Mouse (Mus musculus) C2C12 (cell line): ENCODE measurements around the gene Rho. TPM values are rescaled to one million over a fixed set of nuclear protein-coding genes. Genes with fewer than 3 reads are reported as not detected.
A peak's percentile ranks its signal among the peaks of the same experiment; 100 is the strongest.

ENCODE experiments used
- H3K27me3 ChIP-seq: one replicate; pipeline ENCODE4 v1.6.1; 2011; ENCODE audit not compliant: control insufficient read depth, insufficient read depth, insufficient read length
- H3K36me3 ChIP-seq: one replicate; pipeline ENCODE4 v1.6.1; 2011; ENCODE audit not compliant: control insufficient read depth, insufficient read depth
- H3K4me3 ChIP-seq: one replicate; pipeline ENCODE4 v1.5.1; 2011; ENCODE audit warnings: mild to moderate bottlenecking, control low read depth; ENCODE audit not compliant: poor library complexity, insufficient read depth, severe bottlenecking
- H3K79me2 ChIP-seq: one replicate; pipeline ENCODE4 v1.6.1; 2011; ENCODE audit not compliant: control insufficient read depth, insufficient read depth
- H3K79me3 ChIP-seq: one replicate; pipeline ENCODE4 v1.6.1; 2011; ENCODE audit warnings: low read depth, control low read depth
- H3ac ChIP-seq: one replicate; pipeline ENCODE3; 2011; ENCODE audit warnings: low read depth; ENCODE audit not compliant: control insufficient read depth, insufficient read length
- CEBPB ChIP-seq: IDR thresholded peaks from one replicate; pipeline ENCODE4 v1.6.1; 2011; ENCODE audit warnings: low read depth, mild to moderate bottlenecking, control low read depth, moderate library complexity
- CTCF ChIP-seq: IDR thresholded peaks from one replicate; pipeline ENCODE4 v1.5.1; 2011; ENCODE audit not compliant: control insufficient read depth, insufficient read depth, insufficient read length
- FOSL1 ChIP-seq: IDR thresholded peaks from one replicate; pipeline ENCODE4 v1.8.0; 2011; ENCODE audit warnings: mild to moderate bottlenecking, low read length; ENCODE audit not compliant: poor library complexity, insufficient read depth, severe bottlenecking
- MAX ChIP-seq: IDR thresholded peaks from one replicate; pipeline ENCODE4 v1.6.1; 2011; ENCODE audit warnings: mild to moderate bottlenecking, control low read depth
- MYOD1 ChIP-seq: IDR thresholded peaks from one replicate; pipeline ENCODE4 v1.6.1; 2011; ENCODE audit warnings: low read depth; ENCODE audit not compliant: control insufficient read depth, insufficient read length
- MYOG ChIP-seq: IDR thresholded peaks from one replicate; pipeline ENCODE4 v1.6.1; 2011; ENCODE audit not compliant: control insufficient read depth, insufficient read length; ENCODE audit errors: extremely low read depth
- USF1 ChIP-seq: IDR thresholded peaks from one replicate; pipeline ENCODE4 v1.6.1; 2011; ENCODE audit warnings: low read depth, mild to moderate bottlenecking, control low read depth, moderate library complexity
- polyA plus RNA-seq: library from polyadenylated mRNA; unstranded; fragments of >200 nt; fragmentation: generic; extraction: Trizol; gene quantifications from one replicate; pipeline ENCODE4 v1.2.1, GENCODE M21; 2012; ENCODE audit warnings: missing spikeins

The Rho gene
- polyA plus RNA-seq, 1 experiment: 0.01 TPM

DNA sequence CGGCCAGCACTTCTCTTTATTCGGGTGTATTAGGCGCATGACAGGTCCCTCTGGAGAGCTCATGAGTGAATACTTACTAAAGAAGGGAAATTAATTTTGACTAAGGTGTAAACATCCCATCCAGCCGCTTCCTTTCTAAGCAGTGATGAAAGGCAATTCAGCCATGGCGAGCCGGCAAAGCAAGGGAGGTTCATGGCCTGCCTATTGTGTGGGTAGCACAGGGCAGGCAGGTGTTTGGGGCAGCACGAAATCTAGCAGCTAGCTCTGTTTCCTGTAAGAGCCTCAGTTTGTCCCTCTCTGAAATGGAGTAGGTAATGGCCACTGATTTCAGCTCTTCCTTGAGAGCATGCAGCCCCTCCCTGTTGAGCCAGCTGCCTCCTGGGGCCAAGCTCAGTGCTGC is 53.0 kb downstream of the Rho start:
- no peak overlapping the region for H3ac ChIP-seq
- peaks cover 5% of the 10 kb centered on the region for H3K79me3 ChIP-seq
- TF ChIP-seq FOSL1: no peak
- no peak for TF ChIP-seq MYOG
- TF ChIP-seq CEBPB: no peak
- TF ChIP-seq CTCF: no peak
- no peak for TF ChIP-seq MYOD1
- TF ChIP-seq USF1: no peak
- TF ChIP-seq MAX: no peak
- no peaks in the 10 kb centered on the region for H3K27me3 ChIP-seq
- H3K4me3 ChIP-seq: no peak overlapping the region
- H3K36me3 ChIP-seq: no peaks in the 10 kb centered on the region
- H3K79me2 ChIP-seq: peaks cover 18% of the 10 kb centered on the region

GRCm38 (mm10) chr6:115985622-115986021 is 54.1 kb downstream of the Rho start:
- no peak overlapping the region for H3ac ChIP-seq
- H3K79me3 ChIP-seq: peaks cover 7% of the 10 kb centered on the region
- H3K27me3 ChIP-seq: no peaks in the 10 kb centered on the region
- peaks cover 21% of the 10 kb centered on the region for H3K79me2 ChIP-seq
- TF ChIP-seq MAX (no peak), CEBPB (no peak), FOSL1 (no peak), USF1 (no peak), MYOG (no peak), CTCF (no peak), MYOD1 (no peak)
- no peaks in the 10 kb centered on the region for H3K36me3 ChIP-seq
- no peak overlapping the region for H3K4me3 ChIP-seq

GRCm38 (mm10) chr6:115986472-115987095 is 55.0 kb downstream of the Rho start:
- Histone ChIP-seq H3K36me3 (no peaks in the 10 kb centered on the region), H3K27me3 (no peaks in the 10 kb centered on the region), H3K79me2 (peaks cover 31% of the 10 kb centered on the region), H3K79me3 (peaks cover 7% of the 10 kb centered on the region), H3K4me3 (no peak overlapping the region), H3ac (peak overlapping the region; percentile 28)
- TF ChIP-seq FOSL1 (no peak), MAX (no peak), CTCF (no peak), MYOD1 (peak; percentile 44), CEBPB (no peak), USF1 (no peak)

GRCm38 (mm10) chr6:115987096-115987747 is 55.7 kb downstream of the Rho start:
- Histone ChIP-seq H3ac (peak overlapping the region; percentile 28), H3K79me3 (peaks cover 7% of the 10 kb centered on the region), H3K79me2 (peaks cover 37% of the 10 kb centered on the region), H3K36me3 (no peaks in the 10 kb centered on the region), H3K4me3 (no peak overlapping the region), H3K27me3 (no peaks in the 10 kb centered on the region)
- TF ChIP-seq USF1 (no peak), MYOD1 (no peak), CTCF (no peak), CEBPB (no peak)

DNA sequence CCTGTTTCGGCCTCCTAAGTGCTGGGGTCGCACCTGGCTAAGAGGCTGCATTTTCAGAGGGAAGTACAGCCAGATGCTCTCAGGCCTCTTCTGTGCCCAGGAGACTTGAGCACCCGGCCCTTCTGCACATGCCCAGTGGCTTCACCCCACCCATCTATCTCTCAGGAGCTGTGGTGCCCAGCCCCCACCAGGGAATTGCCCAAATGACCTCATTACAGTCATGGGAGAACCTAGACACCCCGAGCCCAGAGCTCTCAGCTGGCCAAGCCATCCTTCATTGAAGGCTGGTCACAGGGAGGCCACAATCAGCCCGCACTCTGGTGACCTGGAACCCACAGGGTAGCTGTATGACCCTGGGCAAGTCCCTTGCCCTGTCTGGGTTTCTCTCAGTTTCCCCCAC is 57.5 kb downstream of the Rho start:
- H3K36me3 ChIP-seq: no peaks in the 10 kb centered on the region
- H3ac ChIP-seq: no peak overlapping the region
- peaks cover 52% of the 10 kb centered on the region for H3K79me2 ChIP-seq
- TF ChIP-seq FOSL1 (no peak), MYOD1 (no peak), MYOG (no peak), MAX (no peak), USF1 (no peak), CEBPB (no peak), CTCF (no peak)
- no peaks in the 10 kb centered on the region for H3K27me3 ChIP-seq
- H3K79me3 ChIP-seq: peaks cover 10% of the 10 kb centered on the region
- no peak overlapping the region for H3K4me3 ChIP-seq

DNA sequence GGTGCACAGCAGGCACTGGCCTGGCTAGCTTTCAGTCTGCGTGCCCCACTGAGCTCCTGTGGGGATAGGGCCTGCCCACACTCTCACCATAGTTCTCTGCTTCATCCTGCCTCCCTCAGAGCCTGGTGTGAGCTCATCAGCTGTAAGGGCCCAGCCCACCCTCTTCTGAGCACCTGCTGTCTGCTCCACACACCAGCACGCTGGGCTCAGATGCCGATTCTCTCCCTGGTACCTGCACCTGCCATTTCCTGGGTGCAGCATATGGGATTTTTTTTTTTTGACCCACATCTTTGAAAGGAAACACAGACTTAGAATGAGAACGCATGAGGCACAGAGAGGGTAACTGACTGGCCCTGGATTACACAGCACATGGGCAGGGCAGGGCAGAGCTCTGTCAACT is 58.1 kb downstream of the Rho start:
- H3K79me2 ChIP-seq: peaks cover 55% of the 10 kb centered on the region
- H3K79me3 ChIP-seq: peaks cover 10% of the 10 kb centered on the region
- no peaks in the 10 kb centered on the region for H3K27me3 ChIP-seq
- H3K36me3 ChIP-seq: no peaks in the 10 kb centered on the region
- H3K4me3 ChIP-seq: no peak overlapping the region
- H3ac ChIP-seq: no peak overlapping the region
- peak; percentile 61 for TF ChIP-seq MYOD1
- TF ChIP-seq CTCF: no peak
- no peak for TF ChIP-seq FOSL1
- TF ChIP-seq MAX: no peak
- TF ChIP-seq USF1: no peak
